Mouse (Mus musculus) layer of hippocampus, adult 2 months (tissue): ENCODE results near the gene Ada. TPM values are rescaled to one million over a fixed set of nuclear protein-coding genes. Genes with fewer than 3 reads are reported as not detected.
A peak's percentile ranks its signal among the peaks of the same experiment; 100 is the strongest.

Experiments
- DNase-seq, 2 experiments: peaks; one replicate each; pipeline ENCODE4 v3.0.0; 2022; ENCODE audit warnings: low spot score in 2 of 2
- H3K27ac ChIP-seq: fragments of 200-600 bp; 2 replicates; pipeline ENCODE4 v1.8.1; 2022
- H3K4me3 ChIP-seq: fragments of 200-600 bp; 2 replicates; pipeline ENCODE4 v1.8.1; 2022; ENCODE audit warnings: mild to moderate bottlenecking
- CTCF ChIP-seq: fragments of 200-600 bp; conservative IDR thresholded peaks from 2 replicates; pipeline ENCODE4 v1.8.1; 2022; ENCODE audit warnings: antibody characterized with exemption, mild to moderate bottlenecking, moderate library complexity
- total RNA-seq, 2 experiments: library from RNA; stranded (reverse); gene quantifications; 2 replicates each; pipeline ENCODE4 v1.2.3; 2021

The Ada gene
- total RNA-seq, 2 experiments from 2014 or later, result 1.1 to 1.9 TPM

DNA sequence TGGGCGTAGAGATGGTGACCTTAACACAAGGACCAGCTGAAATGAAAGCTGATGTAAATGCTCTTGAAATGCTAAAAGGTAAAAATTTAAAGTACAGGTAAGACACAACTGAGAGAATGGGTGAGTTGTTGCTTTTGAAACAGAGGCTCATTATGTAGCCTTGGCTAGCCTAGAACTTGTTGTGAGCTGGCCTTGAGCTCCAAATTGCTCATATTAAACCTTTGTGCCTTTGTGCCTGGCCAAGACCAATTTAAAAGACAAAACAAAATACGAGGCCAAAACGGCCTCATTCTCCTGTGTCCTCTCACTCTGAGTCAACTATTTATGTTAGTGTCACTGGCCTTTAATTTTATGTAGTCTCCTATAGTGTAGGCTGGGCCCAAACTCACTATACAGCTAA is 63.2 kb downstream of the Ada start:
- no peak for TF ChIP-seq CTCF
- Histone ChIP-seq H3K4me3 (no peak overlapping the region), H3K27ac (peak overlapping the region; percentile 96)
- no peak for DNase-seq

DNA sequence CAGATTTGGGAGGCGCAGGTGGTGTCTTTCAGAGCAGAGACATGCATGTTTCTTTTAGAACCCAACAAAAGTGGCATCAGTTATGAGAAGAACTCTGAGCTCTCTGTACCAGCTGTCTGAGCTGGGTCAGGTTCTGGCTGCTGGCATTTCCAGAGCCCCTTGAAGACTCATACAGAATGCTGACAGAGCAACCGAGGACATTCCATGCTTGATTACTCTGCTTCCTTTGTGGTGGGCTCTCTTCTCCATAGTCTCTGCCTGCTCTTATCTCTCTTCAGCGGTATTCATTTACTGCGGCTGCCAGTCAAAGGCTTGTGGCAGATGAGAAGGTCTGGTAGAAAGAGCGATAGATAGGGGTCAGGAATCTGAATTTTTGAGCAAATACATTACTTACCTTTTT is 63.8 kb downstream of the Ada start:
- no peak for DNase-seq
- peak overlapping the region; percentile 96 for H3K27ac ChIP-seq
- no peak for TF ChIP-seq CTCF
- H3K4me3 ChIP-seq, result no peak overlapping the region

DNA sequence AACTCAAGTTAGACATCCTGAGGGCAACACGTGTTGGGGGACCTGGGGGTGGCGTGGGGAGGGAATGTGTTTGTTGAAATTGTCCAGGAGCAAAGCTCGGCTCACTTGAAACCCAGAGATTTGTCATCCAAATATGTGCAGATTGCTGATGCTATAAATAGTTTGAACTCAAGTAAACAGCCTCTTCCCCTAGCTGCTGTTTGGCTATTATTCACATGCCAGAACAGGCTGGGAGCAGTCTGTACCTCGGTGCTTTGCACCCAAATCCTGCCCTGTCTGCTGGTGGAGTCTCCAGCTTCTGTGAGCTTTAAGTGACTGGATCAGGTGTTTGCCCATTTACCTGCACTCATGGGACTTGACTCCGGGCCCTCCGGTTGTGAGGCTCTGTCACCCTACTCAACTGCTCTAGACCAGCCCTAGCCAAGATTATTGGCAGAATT is 64.3 kb downstream of the Ada start:
- TF ChIP-seq CTCF, result no peak
- Histone ChIP-seq H3K27ac (peak overlapping the region; percentile 96), H3K4me3 (no peak overlapping the region)
- DNase-seq, result peak; percentile 55 to 69

DNA sequence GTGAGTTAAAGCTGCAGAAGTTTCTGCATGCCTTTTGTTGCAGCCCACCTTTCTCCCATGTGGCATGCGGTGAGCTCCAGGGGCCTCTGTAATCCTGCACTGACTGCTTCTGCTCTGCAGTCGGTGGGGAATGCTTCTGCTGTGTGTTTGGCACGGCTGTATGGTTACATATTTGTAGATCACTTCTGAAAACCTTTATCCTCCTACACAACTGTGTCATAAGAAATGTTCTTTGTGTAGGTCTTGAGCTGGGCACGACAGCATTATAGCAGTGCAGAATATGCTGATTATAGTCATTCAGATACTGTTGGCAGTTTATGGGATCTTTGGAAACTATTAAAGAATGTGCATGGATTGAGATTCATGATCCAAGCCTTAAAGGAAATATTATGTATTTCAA is 64.8 kb downstream of the Ada start:
- peak overlapping the region; percentile 96 for H3K27ac ChIP-seq
- no peak for DNase-seq
- TF ChIP-seq CTCF, result no peak

DNA sequence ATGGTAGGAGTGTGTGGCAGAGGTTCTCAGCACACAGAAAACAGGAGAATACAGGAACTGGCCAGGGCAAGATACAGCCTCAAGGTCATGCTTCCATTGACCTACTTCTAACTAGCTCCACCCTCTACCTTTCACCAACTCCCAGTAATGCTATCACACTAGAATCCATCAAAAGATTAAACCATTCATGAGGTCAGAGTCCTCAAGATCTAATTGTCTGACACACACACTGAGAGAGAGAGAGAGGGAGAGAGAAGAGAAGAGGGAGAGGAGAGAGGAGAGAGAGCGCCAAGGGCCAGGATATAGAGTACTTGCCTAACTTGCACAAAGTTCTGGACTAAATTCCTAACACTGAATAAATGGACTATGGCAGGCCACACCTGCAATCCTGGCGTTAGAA is 67.7 kb downstream of the Ada start:
- Histone ChIP-seq H3K27ac (peak overlapping the region; percentile 81; the same call in 1 of the 2 replicates), H3K4me3 (no peak overlapping the region)
- no peak for DNase-seq
- no peak for TF ChIP-seq CTCF

More for the DNA sequence above, 64.8 kb downstream of the Ada start:
- H3K4me3 ChIP-seq, result no peak overlapping the region

DNA sequence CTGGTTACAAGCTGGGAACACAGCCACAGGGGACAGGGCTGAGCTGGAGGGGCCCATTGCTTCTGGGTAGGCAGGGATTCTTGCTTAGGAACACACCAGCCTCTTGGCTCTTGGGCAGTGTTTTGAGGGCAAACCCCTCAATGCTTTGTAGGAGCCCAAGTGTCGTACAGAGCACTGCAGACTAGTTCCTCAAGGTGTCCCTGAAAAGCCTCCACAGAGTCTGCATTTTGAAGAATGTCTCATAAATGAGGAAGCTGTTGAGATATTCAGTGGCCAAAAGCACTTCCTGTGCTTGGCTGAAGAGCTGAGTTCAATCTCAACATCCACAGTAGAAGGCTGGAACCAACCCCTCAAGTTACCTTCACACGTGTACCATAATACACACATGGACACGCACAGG is 73.3 kb downstream of the Ada start:
- H3K4me3 ChIP-seq, result no peak overlapping the region
- no peak for DNase-seq
- no peak for TF ChIP-seq CTCF
- peak overlapping the region; percentile 88 for H3K27ac ChIP-seq

Other genes starting within 250 kb of the Ada start
- not detected for gene Hnf4a, start 243.4 kb downstream of the Ada start, total RNA-seq
- gene Ttpal, start 147.9 kb downstream of the Ada start, total RNA-seq, result 10 to 100 TPM; 49.0 to 50.4 TPM
- 100 to 1,000 TPM; 198 to 204 TPM for gene Serinc3, start 105.1 kb downstream of the Ada start, total RNA-seq
- 10 to 100 TPM; 93.7 to 93.9 TPM for gene Pkig, start 91.9 kb downstream of the Ada start, total RNA-seq
- gene Ccn5, start 70.6 kb upstream of the Ada start, total RNA-seq, result not detected
- not detected for gene Kcnk15, start 103.4 kb upstream of the Ada start, total RNA-seq
- 10 to 100 TPM; 37.0 to 39.9 TPM for gene Rims4, start 168.4 kb upstream of the Ada start, total RNA-seq
- gene Ywhab, start 244.7 kb upstream of the Ada start, total RNA-seq, result 100 to 1,000 TPM; 520 to 529 TPM